Mouse (Mus musculus): Measurements from ENCODE around the gene Camkmt. TPM values are rescaled to one million over a fixed set of nuclear protein-coding genes. Genes with fewer than 3 reads are reported as not detected.

Gene Camkmt
- polyA plus RNA-seq, 1 experiment = 3.4 TPM

DNA sequence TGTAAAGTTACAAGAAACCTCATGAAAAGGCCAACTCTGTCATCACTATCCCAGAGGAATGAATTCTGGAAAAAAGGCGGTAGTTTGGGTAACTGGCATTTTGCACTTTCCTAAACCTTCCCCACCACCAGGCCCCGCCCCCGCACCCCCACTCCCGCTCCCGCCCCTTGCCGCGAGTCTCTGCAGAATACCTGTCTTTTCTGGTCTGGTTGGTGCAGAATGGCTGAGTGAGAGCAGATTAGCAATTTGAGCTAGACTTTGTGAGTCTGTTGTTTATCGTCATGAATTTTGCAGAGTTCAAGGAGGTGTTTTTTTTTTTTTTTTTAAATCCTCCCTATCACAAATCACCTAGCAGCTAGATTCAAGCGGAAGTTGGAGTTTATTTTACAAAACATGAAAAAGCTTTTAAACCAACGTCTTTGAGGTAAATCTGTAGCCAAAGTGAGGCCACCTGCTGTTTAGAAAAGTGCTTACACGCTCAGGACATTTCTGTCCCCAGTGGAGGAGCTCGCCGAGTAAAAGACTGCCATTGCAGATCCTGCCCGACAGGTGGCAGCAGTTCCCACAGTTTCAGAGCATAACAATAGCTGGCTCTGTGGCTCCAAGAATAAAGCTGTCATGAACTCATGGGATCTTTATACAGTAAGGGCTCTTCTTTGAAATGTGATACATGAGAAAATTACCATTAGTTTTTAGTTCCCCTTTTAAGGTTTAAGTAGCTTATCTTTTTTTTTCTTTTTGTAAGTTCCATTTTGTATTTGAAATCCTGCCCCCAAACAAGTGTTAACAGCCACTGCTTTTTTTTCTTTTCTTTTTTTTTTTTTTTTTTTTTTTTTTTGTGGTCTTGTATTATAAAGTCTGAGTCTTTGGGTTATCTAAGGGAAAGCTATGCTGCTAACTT lies 99.1 kb downstream of the Camkmt start:
- Histone ChIP-seq H3K4me3 (ENCODE audit: control insufficient read depth, insufficient read depth, low read length) (no peak overlapping the region), H3K36me3 (ENCODE audit: control insufficient read depth, insufficient read depth, low read length) (no peaks in the 10 kb centered on the region), H3K4me1 (replicated peaks; ENCODE audit: control insufficient read depth, insufficient read depth, low read length) (no peaks in the 10 kb centered on the region), H3K27ac (ENCODE audit: control insufficient read depth, insufficient read depth, low read length) (no peak overlapping the region), H3K27me3 (ENCODE audit: control insufficient read depth, insufficient read depth, low read length) (no peaks in the 10 kb centered on the region)
- TF ChIP-seq POLR2A (IDR thresholded peaks at IDR 0.05; ENCODE audit: control insufficient read depth, extremely low read depth, insufficient read depth, low read length, poor library complexity) (no peak), CTCF (IDR thresholded peaks at IDR 0.05; ENCODE audit: borderline replicate concordance, control insufficient read depth, extremely low read depth, insufficient read depth, low read length, poor library complexity) (peak; percentile 79; the same call in 1 of the 2 replicates)
- 8% methylated on average over 14 of the region's 14 CpGs for WGBS
- DNase-seq = peak; percentile 88

DNA sequence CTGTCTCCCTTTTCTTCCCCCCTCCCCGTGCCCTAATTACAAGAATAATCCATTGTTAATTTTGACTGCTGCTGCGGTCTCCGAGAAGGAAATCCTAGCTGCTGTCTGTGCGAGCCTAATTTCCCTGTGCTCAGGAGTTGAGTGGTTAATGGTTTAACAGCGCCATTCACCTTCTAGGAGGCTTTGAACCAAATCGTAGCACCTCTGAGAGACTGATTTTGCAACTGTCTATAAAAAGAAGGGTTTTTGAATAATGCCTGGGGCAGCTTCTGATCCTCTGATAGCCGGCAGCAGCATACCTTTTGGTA lies 99.7 kb downstream of the Camkmt start:
- WGBS = 32% methylated on average over 7 of the region's 7 CpGs
- Histone ChIP-seq H3K4me3 (ENCODE audit: control insufficient read depth, insufficient read depth, low read length) (no peak overlapping the region), H3K27ac (ENCODE audit: control insufficient read depth, insufficient read depth, low read length) (no peak overlapping the region), H3K36me3 (ENCODE audit: control insufficient read depth, insufficient read depth, low read length) (no peaks in the 10 kb centered on the region), H3K4me1 (replicated peaks; ENCODE audit: control insufficient read depth, insufficient read depth, low read length) (no peaks in the 10 kb centered on the region), H3K27me3 (ENCODE audit: control insufficient read depth, insufficient read depth, low read length) (no peaks in the 10 kb centered on the region)
- no peak for DNase-seq
- TF ChIP-seq CTCF (IDR thresholded peaks at IDR 0.05; ENCODE audit: borderline replicate concordance, control insufficient read depth, extremely low read depth, insufficient read depth, low read length, poor library complexity) (no peak), POLR2A (IDR thresholded peaks at IDR 0.05; ENCODE audit: control insufficient read depth, extremely low read depth, insufficient read depth, low read length, poor library complexity) (no peak)

DNA sequence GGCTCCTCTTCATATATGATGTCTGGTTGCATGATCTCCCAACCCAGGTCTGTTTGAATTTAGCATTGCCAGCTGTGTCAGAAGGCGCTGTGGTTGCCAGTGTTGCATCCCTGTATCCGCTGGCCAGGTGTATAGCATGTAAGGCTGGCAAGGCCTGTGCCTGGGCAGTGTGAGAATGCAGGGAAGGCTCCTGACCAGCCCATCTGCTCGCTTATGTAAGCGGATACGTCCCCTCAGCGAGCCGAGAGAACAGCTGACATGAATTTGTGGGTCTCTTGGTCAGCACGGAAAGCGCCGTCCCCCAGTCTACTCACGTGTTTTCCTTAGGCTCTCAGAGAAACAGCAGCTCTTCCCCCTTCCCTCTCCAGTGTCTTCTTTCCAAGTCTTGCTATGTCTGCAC lies 102.9 kb downstream of the Camkmt start:
- H3K4me3 ChIP-seq (ENCODE audit: control insufficient read depth, insufficient read depth, low read length) = no peak overlapping the region
- H3K27ac ChIP-seq (ENCODE audit: control insufficient read depth, insufficient read depth, low read length) = no peak overlapping the region
- TF ChIP-seq POLR2A (IDR thresholded peaks at IDR 0.05; ENCODE audit: control insufficient read depth, extremely low read depth, insufficient read depth, low read length, poor library complexity) = no peak
- no peak for TF ChIP-seq CTCF (IDR thresholded peaks at IDR 0.05; ENCODE audit: borderline replicate concordance, control insufficient read depth, extremely low read depth, insufficient read depth, low read length, poor library complexity)
- H3K36me3 ChIP-seq (ENCODE audit: control insufficient read depth, insufficient read depth, low read length) = no peaks in the 10 kb centered on the region
- no peaks in the 10 kb centered on the region for H3K27me3 ChIP-seq (ENCODE audit: control insufficient read depth, insufficient read depth, low read length)
- no peaks in the 10 kb centered on the region for H3K4me1 ChIP-seq (replicated peaks; ENCODE audit: control insufficient read depth, insufficient read depth, low read length)
- no peak for DNase-seq
- 95% methylated on average over 11 of the region's 11 CpGs for WGBS

DNA sequence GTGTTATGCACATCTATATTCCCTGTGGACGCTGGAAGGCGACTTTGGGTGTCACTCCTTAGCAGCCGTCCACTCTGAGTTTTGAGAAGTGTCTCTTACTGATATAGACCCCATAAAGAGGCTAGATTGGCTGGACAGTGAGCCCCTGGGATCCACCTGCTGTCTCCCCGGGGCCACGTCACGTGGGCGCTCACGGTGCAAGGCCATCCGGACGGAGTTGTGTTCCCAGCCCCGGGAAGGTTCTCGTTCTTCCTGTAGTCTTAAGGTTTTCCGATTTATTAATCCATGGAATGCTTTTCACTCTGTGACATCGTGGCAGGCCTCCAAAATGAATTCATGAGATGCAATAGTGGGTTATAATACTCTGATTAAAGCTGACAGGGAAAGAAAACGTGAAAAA lies 108.4 kb downstream of the Camkmt start:
- no peaks in the 10 kb centered on the region for H3K36me3 ChIP-seq (ENCODE audit: control insufficient read depth, insufficient read depth, low read length)
- H3K4me1 ChIP-seq (replicated peaks; ENCODE audit: control insufficient read depth, insufficient read depth, low read length) = no peaks in the 10 kb centered on the region
- no peak overlapping the region for H3K4me3 ChIP-seq (ENCODE audit: control insufficient read depth, insufficient read depth, low read length)
- H3K27me3 ChIP-seq (ENCODE audit: control insufficient read depth, insufficient read depth, low read length) = no peaks in the 10 kb centered on the region
- DNase-seq = no peak
- TF ChIP-seq CTCF (IDR thresholded peaks at IDR 0.05; ENCODE audit: borderline replicate concordance, control insufficient read depth, extremely low read depth, insufficient read depth, low read length, poor library complexity) = no peak
- TF ChIP-seq POLR2A (IDR thresholded peaks at IDR 0.05; ENCODE audit: control insufficient read depth, extremely low read depth, insufficient read depth, low read length, poor library complexity) = no peak
- 97% methylated on average over 15 of the region's 15 CpGs for WGBS
- H3K27ac ChIP-seq (ENCODE audit: control insufficient read depth, insufficient read depth, low read length) = no peak overlapping the region

DNA sequence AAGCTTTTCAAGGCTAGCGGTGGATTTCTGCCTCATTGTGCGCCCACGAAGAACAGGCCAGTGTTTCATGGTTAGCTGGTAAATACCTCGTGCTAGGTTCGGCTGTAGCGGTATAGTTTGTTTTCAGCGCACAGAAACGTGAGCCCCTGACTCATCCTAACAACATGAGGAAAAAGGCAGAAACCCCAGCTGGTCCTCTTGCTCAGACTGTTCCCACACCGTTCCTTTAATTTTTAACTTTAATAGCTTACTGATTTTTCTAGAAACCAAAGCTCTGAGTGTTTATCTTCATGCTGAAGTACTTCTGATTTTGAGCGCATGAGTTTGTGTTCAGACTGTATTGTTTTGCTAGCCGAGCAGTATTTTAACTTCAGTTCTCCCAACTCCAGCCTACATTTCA lies 109.0 kb downstream of the Camkmt start:
- TF ChIP-seq CTCF (IDR thresholded peaks at IDR 0.05; ENCODE audit: borderline replicate concordance, control insufficient read depth, extremely low read depth, insufficient read depth, low read length, poor library complexity) (no peak), POLR2A (IDR thresholded peaks at IDR 0.05; ENCODE audit: control insufficient read depth, extremely low read depth, insufficient read depth, low read length, poor library complexity) (no peak)

DNA sequence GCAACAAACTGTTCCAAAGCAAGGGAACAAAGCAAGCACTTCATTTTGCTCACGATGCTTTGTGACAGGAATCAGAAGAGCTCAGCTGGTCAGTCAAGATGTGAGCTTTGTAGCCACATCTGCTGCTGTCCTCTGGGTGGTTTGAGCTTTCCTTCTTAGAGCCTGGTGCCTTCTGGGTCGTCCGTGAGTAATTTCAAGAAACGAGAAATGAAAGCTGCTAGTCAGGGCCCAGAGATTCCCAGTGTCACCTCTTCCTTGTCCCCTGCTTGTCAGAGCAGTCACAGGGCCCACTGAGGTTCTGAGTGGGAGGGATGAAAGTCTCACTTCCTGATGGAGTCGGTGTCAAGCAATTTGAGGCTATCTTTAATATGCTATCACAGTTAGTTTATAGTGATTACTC lies 127.7 kb downstream of the Camkmt start:
- H3K4me1 ChIP-seq (replicated peaks; ENCODE audit: control insufficient read depth, insufficient read depth, low read length) = no peaks in the 10 kb centered on the region
- TF ChIP-seq CTCF (IDR thresholded peaks at IDR 0.05; ENCODE audit: borderline replicate concordance, control insufficient read depth, extremely low read depth, insufficient read depth, low read length, poor library complexity) (no peak), POLR2A (IDR thresholded peaks at IDR 0.05; ENCODE audit: control insufficient read depth, extremely low read depth, insufficient read depth, low read length, poor library complexity) (no peak)
- no peak for DNase-seq
- no peak overlapping the region for H3K4me3 ChIP-seq (ENCODE audit: control insufficient read depth, insufficient read depth, low read length)
- 83% methylated on average over 5 of the region's 5 CpGs for WGBS
- no peaks in the 10 kb centered on the region for H3K36me3 ChIP-seq (ENCODE audit: control insufficient read depth, insufficient read depth, low read length)
- no peaks in the 10 kb centered on the region for H3K27me3 ChIP-seq (ENCODE audit: control insufficient read depth, insufficient read depth, low read length)
- no peak overlapping the region for H3K27ac ChIP-seq (ENCODE audit: control insufficient read depth, insufficient read depth, low read length)

More for the DNA sequence above, 109.0 kb downstream of the Camkmt start:
- WGBS = 96% methylated on average over 11 of the region's 11 CpGs
- Histone ChIP-seq H3K27me3 (ENCODE audit: control insufficient read depth, insufficient read depth, low read length) (no peaks in the 10 kb centered on the region), H3K4me3 (ENCODE audit: control insufficient read depth, insufficient read depth, low read length) (no peak overlapping the region), H3K4me1 (replicated peaks; ENCODE audit: control insufficient read depth, insufficient read depth, low read length) (no peaks in the 10 kb centered on the region), H3K27ac (ENCODE audit: control insufficient read depth, insufficient read depth, low read length) (no peak overlapping the region), H3K36me3 (ENCODE audit: control insufficient read depth, insufficient read depth, low read length) (no peaks in the 10 kb centered on the region)
- DNase-seq = no peak

Measured in thymus, adult 2 months (tissue).